Mouse (Mus musculus) lung, embryonic 16.5 days (tissue): ENCODE data around the gene Tcl1b2. TPM values are rescaled to one million over a fixed set of nuclear protein-coding genes. Genes with fewer than 3 reads are reported as not detected.

Source experiments
- ATAC-seq: fragments of 200-750 bp; cut with Nextera tagmentation; 2 replicates; pipeline ENCODE4 v1.8.0; 2017; ENCODE audit warnings: low read depth, mild to moderate bottlenecking, moderate library complexity
- H3K27ac ChIP-seq: fragments of 300-500 bp; sonication (generic); 2 replicates; pipeline ENCODE4 v1.5.1; 2014; ENCODE audit warnings: mild to moderate bottlenecking, control low read depth, low read length
- H3K27me3 ChIP-seq: fragments of 300-500 bp; sonication (generic); 2 replicates; pipeline ENCODE4 v1.6.1; 2014; ENCODE audit warnings: low read depth, low read length, mixed read lengths; ENCODE audit not compliant: control insufficient read depth, insufficient read depth
- H3K36me3 ChIP-seq: fragments of 300-500 bp; sonication (generic); 2 replicates; pipeline ENCODE4 v1.6.1; 2014; ENCODE audit warnings: low read length; ENCODE audit not compliant: control insufficient read depth, insufficient read depth
- H3K4me1 ChIP-seq: fragments of 300-500 bp; sonication (generic); replicated peaks from 2 replicates; pipeline ENCODE4 v1.6.1; 2014; ENCODE audit warnings: low read length, mixed read lengths; ENCODE audit not compliant: control insufficient read depth, insufficient read depth
- H3K4me2 ChIP-seq: fragments of 300-500 bp; sonication (generic); 2 replicates; pipeline ENCODE4 v1.6.1; 2014; ENCODE audit warnings: low read depth, low read length, control low read depth
- H3K4me3 ChIP-seq: fragments of 300-500 bp; sonication (generic); 2 replicates; pipeline ENCODE4 v1.5.1; 2014; ENCODE audit warnings: mild to moderate bottlenecking, low read length, control low read depth
- H3K9ac ChIP-seq: fragments of 300-500 bp; sonication (generic); 2 replicates; pipeline ENCODE4 v1.6.1; 2014; ENCODE audit warnings: low read length, control low read depth
- H3K9me3 ChIP-seq: fragments of 300-500 bp; sonication (generic); 2 replicates; pipeline ENCODE4 v1.6.1; 2016; ENCODE audit warnings: low read length; ENCODE audit not compliant: control insufficient read depth
- WGBS: fragments of 180-500 bp; shearing (Covaris S2); extraction: QIAGEN DNeasy Blood & Tissue Kit; methylation state at CpG from one replicate; pipeline ENCODE4 v1.1.7; 2014; 5-methylcytosine and 5-hydroxymethylcytosine counted together
- polyA plus RNA-seq: library from polyadenylated mRNA; unstranded; fragments of >200 nt; fragmentation: Nextera tagmentation; extraction: Ambion mirVana; gene quantifications from 2 replicates; pipeline ENCODE4 v1.2.1, GENCODE M21; 2015

Tcl1b2 gene
- polyA plus RNA-seq: not detected in 2 replicates

- ATAC-seq: no peak
- WGBS: 69% methylated on average over 3 of the region's 3 CpGs
- Histone ChIP-seq H3K27ac (no peak within 1 kb of the TSS), H3K36me3 (no peaks in the 10 kb centered on the region), H3K4me3 (no peak within 1 kb of the TSS), H3K9me3 (no peaks in the 10 kb centered on the region), H3K9ac (no peak within 1 kb of the TSS), H3K4me1 (no peaks in the 10 kb centered on the region), H3K4me2 (no peak within 1 kb of the TSS), H3K27me3 (no peaks in the 10 kb centered on the region)
These were observed at the start of gene Tcl1b2 for GRCm38 (mm10) chr12:105145714-105146113. TSS of gene Tcl1b2 (plus strand) at chr12:105146014.

- Histone ChIP-seq H3K4me2 (no peak overlapping the region), H3K36me3 (no peaks in the 10 kb centered on the region), H3K9ac (no peak overlapping the region), H3K27ac (no peak overlapping the region), H3K4me1 (no peaks in the 10 kb centered on the region), H3K4me3 (no peak overlapping the region), H3K9me3 (no peaks in the 10 kb centered on the region), H3K27me3 (no peaks in the 10 kb centered on the region)
- WGBS: 48% methylated on average over 9 of the region's 9 CpGs
- ATAC-seq: no peak
These were observed 46.3 kb upstream of the Tcl1b2 start for GRCm38 (mm10) chr12:105099466-105100044.

GRCm38 (mm10) chr12:105102901-105103300 is 42.9 kb upstream of the Tcl1b2 start:
- 52% methylated on average over 8 of the region's 8 CpGs for WGBS
- H3K9ac ChIP-seq: no peak overlapping the region
- no peaks in the 10 kb centered on the region for H3K36me3 ChIP-seq
- no peak overlapping the region for H3K4me3 ChIP-seq
- H3K27me3 ChIP-seq: no peaks in the 10 kb centered on the region
- H3K27ac ChIP-seq: no peak overlapping the region
- H3K4me2 ChIP-seq: no peak overlapping the region
- no peaks in the 10 kb centered on the region for H3K4me1 ChIP-seq
- no peak for ATAC-seq
- H3K9me3 ChIP-seq: no peaks in the 10 kb centered on the region

- Histone ChIP-seq H3K9me3 (no peaks in the 10 kb centered on the region), H3K36me3 (no peaks in the 10 kb centered on the region), H3K4me1 (no peaks in the 10 kb centered on the region), H3K27me3 (no peaks in the 10 kb centered on the region), H3K4me2 (no peak overlapping the region), H3K4me3 (no peak overlapping the region), H3K27ac (no peak overlapping the region), H3K9ac (no peak overlapping the region)
- ATAC-seq: peak; percentile 47; the same call in 1 of the 2 replicates
- 4% methylated on average over 4 of the region's 4 CpGs for WGBS
These were observed 41.8 kb upstream of the Tcl1b2 start for GRCm38 (mm10) chr12:105104036-105104435.

GRCm38 (mm10) chr12:105105326-105105725 is 40.5 kb upstream of the Tcl1b2 start:
- WGBS: 72% methylated on average over 5 of the region's 5 CpGs
- Histone ChIP-seq H3K4me1 (no peaks in the 10 kb centered on the region), H3K27ac (no peak overlapping the region), H3K9ac (no peak overlapping the region), H3K36me3 (no peaks in the 10 kb centered on the region), H3K27me3 (no peaks in the 10 kb centered on the region), H3K4me2 (no peak overlapping the region), H3K9me3 (no peaks in the 10 kb centered on the region), H3K4me3 (no peak overlapping the region)
- no peak for ATAC-seq

- WGBS: 89% methylated on average over 4 of the region's 4 CpGs
- Histone ChIP-seq H3K27me3 (no peaks in the 10 kb centered on the region), H3K4me3 (no peak overlapping the region), H3K36me3 (no peaks in the 10 kb centered on the region), H3K9ac (no peak overlapping the region), H3K4me2 (no peak overlapping the region), H3K9me3 (no peaks in the 10 kb centered on the region), H3K27ac (no peak overlapping the region), H3K4me1 (peaks cover 5% of the 10 kb centered on the region)
- no peak for ATAC-seq
These were observed 37.0 kb upstream of the Tcl1b2 start for GRCm38 (mm10) chr12:105108856-105109255.

GRCm38 (mm10) chr12:105109406-105109805 is 36.4 kb upstream of the Tcl1b2 start:
- no peak for ATAC-seq
- Histone ChIP-seq H3K27ac (no peak overlapping the region), H3K9me3 (no peaks in the 10 kb centered on the region), H3K27me3 (no peaks in the 10 kb centered on the region), H3K4me1 (peaks cover 5% of the 10 kb centered on the region), H3K4me3 (no peak overlapping the region), H3K36me3 (no peaks in the 10 kb centered on the region), H3K4me2 (no peak overlapping the region), H3K9ac (no peak overlapping the region)
- 45% methylated on average over 3 of the region's 3 CpGs for WGBS

GRCm38 (mm10) chr12:105109812-105110211 is 36.0 kb upstream of the Tcl1b2 start:
- H3K27ac ChIP-seq: no peak overlapping the region
- no peak for ATAC-seq
- no peak overlapping the region for H3K4me2 ChIP-seq
- no peak overlapping the region for H3K4me3 ChIP-seq
- H3K4me1 ChIP-seq: peaks cover 5% of the 10 kb centered on the region
- 64% methylated on average over 4 of the region's 4 CpGs for WGBS
- no peak overlapping the region for H3K9ac ChIP-seq
- no peaks in the 10 kb centered on the region for H3K27me3 ChIP-seq
- H3K36me3 ChIP-seq: no peaks in the 10 kb centered on the region
- no peaks in the 10 kb centered on the region for H3K9me3 ChIP-seq

GRCm38 (mm10) chr12:105112321-105112988 is 33.4 kb upstream of the Tcl1b2 start:
- ATAC-seq: 0 out of 2 replicates have a peak, but pooled peaks have one; percentile 2
- Histone ChIP-seq H3K27me3 (no peaks in the 10 kb centered on the region), H3K4me1 (peaks cover 5% of the 10 kb centered on the region)

More at GRCm38 (mm10) chr12:105112321-105112988, 33.4 kb upstream of the Tcl1b2 start:
- H3K36me3 ChIP-seq: no peaks in the 10 kb centered on the region
- no peak overlapping the region for H3K4me3 ChIP-seq
- no peak overlapping the region for H3K27ac ChIP-seq
- 27% methylated on average over 13 of the region's 13 CpGs for WGBS
- H3K9ac ChIP-seq: no peak overlapping the region
- H3K4me2 ChIP-seq: no peak overlapping the region; the same call in 1 of the 2 replicates
- H3K9me3 ChIP-seq: no peaks in the 10 kb centered on the region
